Comparison of ENCODE assay signal across 22 mouse cellular contexts in the genomic region with DNA sequence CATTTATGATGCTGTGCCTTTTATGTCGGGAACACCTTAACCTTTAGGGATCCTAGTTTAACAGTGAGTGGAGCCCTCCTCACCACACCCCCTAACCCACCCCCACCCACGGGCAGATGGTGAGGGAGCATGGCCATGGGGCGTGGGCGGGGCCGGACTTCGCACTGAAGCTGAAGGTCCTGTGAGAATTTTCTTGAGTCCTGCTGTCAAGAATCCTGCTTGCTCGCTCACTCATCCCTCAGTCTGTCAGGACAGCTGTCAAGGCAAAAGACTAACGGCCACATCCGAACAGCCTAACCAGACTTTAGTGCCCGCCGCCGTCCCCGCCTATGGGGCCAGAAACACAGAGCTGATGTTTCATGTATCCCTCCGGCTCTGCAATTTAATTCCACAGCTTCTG. TPM values are rescaled to one million over a fixed set of nuclear protein-coding genes. Genes with fewer than 3 reads are reported as not detected.
"Had no signal": no experiment of that assay in that cellular context is flagged by ENCODE, and none has a peak within 500 bp of the region (broad histone marks: within the 10 kb centered on the region; RNA-seq: fewer than 3 reads in every experiment).

No protein-coding gene starts in this region.

- H3K9me3 ChIP-seq: limb, embryonic 10.5 days; limb, embryonic 13.5 days; liver, embryonic 12.5 days; liver, embryonic 15.5 days; lung, embryonic 15.5 days; midbrain, embryonic 10.5 days; midbrain, embryonic 13.5 days; stomach, embryonic 15.5 days had no signal

- ATAC-seq: liver, embryonic 12.5 days; midbrain, embryonic 13.5 days; midbrain, embryonic 16.5 days had no signal

- H3K4me3 ChIP-seq: layer of hippocampus, adult 2 months; limb, embryonic 10.5 days; limb, embryonic 13.5 days; liver, embryonic 12.5 days; liver, embryonic 15.5 days; lung, embryonic 15.5 days; megakaryocyte, embryonic 14.5 days; midbrain, embryonic 10.5 days; midbrain, embryonic 13.5 days; myocyte; neural tube, embryonic 13.5 days; stomach, embryonic 15.5 days had no signal

- H3K27me3 ChIP-seq: limb, embryonic 13.5 days; liver, embryonic 12.5 days; liver, embryonic 15.5 days; lung, embryonic 15.5 days; midbrain, embryonic 13.5 days; neural tube, embryonic 13.5 days; stomach, embryonic 15.5 days had no signal

- H3K4me1 ChIP-seq: liver, embryonic 12.5 days; liver, embryonic 15.5 days; lung, embryonic 15.5 days; megakaryocyte, embryonic 14.5 days; midbrain, embryonic 10.5 days; stomach, embryonic 15.5 days had no signal

- H3K27ac ChIP-seq: layer of hippocampus, adult 2 months; limb, embryonic 10.5 days; limb, embryonic 13.5 days; liver, embryonic 12.5 days; liver, embryonic 15.5 days; lung, embryonic 15.5 days; midbrain, embryonic 10.5 days; midbrain, embryonic 13.5 days; neural tube, embryonic 13.5 days; stomach, embryonic 15.5 days had no signal

- H3K4me2 ChIP-seq: limb, embryonic 13.5 days; liver, embryonic 12.5 days; liver, embryonic 15.5 days; lung, embryonic 15.5 days; midbrain, embryonic 13.5 days; neural tube, embryonic 13.5 days; stomach, embryonic 15.5 days had no signal

- H3K9ac ChIP-seq: limb, embryonic 13.5 days; liver, embryonic 12.5 days; liver, embryonic 15.5 days; lung, embryonic 15.5 days; midbrain, embryonic 13.5 days; neural tube, embryonic 13.5 days; stomach, embryonic 15.5 days had no signal

- H3K36me3 ChIP-seq: limb, embryonic 10.5 days; limb, embryonic 13.5 days; liver, embryonic 12.5 days; liver, embryonic 15.5 days; lung, embryonic 15.5 days; midbrain, embryonic 10.5 days; midbrain, embryonic 13.5 days; neural tube, embryonic 13.5 days; stomach, embryonic 15.5 days had no signal

- DNase-seq: kidney, postnatal 25 days; layer of hippocampus, adult 9-11 months; liver; retina, postnatal 1 day; right cerebral cortex, postnatal 25 days; spleen, adult 18-20 months; thymus, postnatal 25 days had no signal

RNA-seq across cellular contexts. Expression of a gene that starts 43.4 kb away (rescaled TPM):
- polyA plus RNA-seq: large intestine, adult 2 months; limb, embryonic 10.5 days; limb, embryonic 13.5 days; liver, embryonic 12.5 days; liver, embryonic 15.5 days; lung, embryonic 15.5 days; midbrain, embryonic 10.5 days; midbrain, embryonic 13.5 days; midbrain, embryonic 16.5 days; myocyte; neural tube, embryonic 13.5 days; stomach, embryonic 15.5 days; thymus, postnatal 0 days had no signal
